Mouse (Mus musculus): ENCODE measurements at regions not wholly inside any gene's neighbourhood (a gene's known extent, or its start where the extent isn't known, plus 50 kb on each side); places are given as distances from the start of the nearest gene placed in this dataset.
A peak's percentile ranks its signal among the peaks of the same experiment; 100 is the strongest.

GRCm38 (mm10) chr13:97705926-97706325, 54.5 kb downstream of the Gm10260 start:
- no peak for DNase-seq (ENCODE audit: low spot score in 2 of 2)

- no peak for DNase-seq (ENCODE audit: low spot score in 2 of 2)
These were observed 55.9 kb downstream of the Gm10260 start for GRCm38 (mm10) chr13:97704541-97704940.

GRCm38 (mm10) chr13:97698967-97699366, 61.5 kb downstream of the Gm10260 start:
- no peak for DNase-seq (ENCODE audit: low spot score in 2 of 2)

- DNase-seq (ENCODE audit: low spot score in 2 of 2), result no peak
These were observed 62.1 kb downstream of the Gm10260 start for GRCm38 (mm10) chr13:97698317-97698716.

- DNase-seq (ENCODE audit: low spot score in 2 of 2), result no peak
These were observed 63.2 kb downstream of the Gm10260 start for GRCm38 (mm10) chr13:97697262-97697661.

- no peak for DNase-seq (ENCODE audit: low spot score in 2 of 2)
These were observed 65.4 kb downstream of the Gm10260 start for GRCm38 (mm10) chr13:97695022-97695421.

- no peak for DNase-seq (ENCODE audit: low spot score in 2 of 2)
These were observed 66.0 kb downstream of the Gm10260 start for GRCm38 (mm10) chr13:97694356-97694990.

- no peak for DNase-seq (ENCODE audit: low spot score in 2 of 2)
These were observed 72.0 kb downstream of the Gm10260 start for GRCm38 (mm10) chr13:97688310-97688886.

GRCm38 (mm10) chr13:97683836-97684235, 76.6 kb downstream of the Gm10260 start:
- DNase-seq (ENCODE audit: low spot score in 2 of 2), result no peak

- DNase-seq (ENCODE audit: low spot score in 2 of 2), result no peak
These were observed 79.0 kb downstream of the Gm10260 start for GRCm38 (mm10) chr13:97681228-97681987.

- DNase-seq (ENCODE audit: low spot score in 2 of 2), result no peak
These were observed 80.0 kb downstream of the Gm10260 start for GRCm38 (mm10) chr13:97680283-97680896.

GRCm38 (mm10) chr13:97678991-97679390, 81.4 kb downstream of the Gm10260 start:
- peak in 1 of 2 experiments; percentile 32 for DNase-seq (ENCODE audit: low spot score in 2 of 2)

- DNase-seq (ENCODE audit: low spot score in 2 of 2), result peak; percentile 24 to 49
These were observed 83.8 kb downstream of the Gm10260 start for GRCm38 (mm10) chr13:97676536-97677048.

GRCm38 (mm10) chr13:97673107-97673506, 87.3 kb downstream of the Gm10260 start:
- DNase-seq (ENCODE audit: low spot score in 2 of 2), result peak in 1 of 2 experiments; percentile 19

GRCm38 (mm10) chr13:97672038-97672675, 88.3 kb downstream of the Gm10260 start:
- DNase-seq (ENCODE audit: low spot score in 2 of 2), result peak in 1 of 2 experiments; percentile 28

- DNase-seq (ENCODE audit: low spot score in 2 of 2), result peak in 1 of 2 experiments; percentile 40
These were observed 91.1 kb downstream of the Gm10260 start for GRCm38 (mm10) chr13:97669366-97669765.

- no peak for DNase-seq (ENCODE audit: low spot score in 2 of 2)
These were observed 91.5 kb downstream of the Gm10260 start for GRCm38 (mm10) chr13:97668910-97669309.

- DNase-seq (ENCODE audit: low spot score in 2 of 2), result no peak
These were observed 93.1 kb downstream of the Gm10260 start for GRCm38 (mm10) chr13:97667313-97667712.

GRCm38 (mm10) chr13:97666761-97667160, 93.7 kb downstream of the Gm10260 start:
- DNase-seq (ENCODE audit: low spot score in 2 of 2), result no peak

- no peak for DNase-seq (ENCODE audit: low spot score in 2 of 2)
These were observed 95.2 kb downstream of the Gm10260 start for GRCm38 (mm10) chr13:97665226-97665625.

GRCm38 (mm10) chr13:97662741-97663140, 97.7 kb downstream of the Gm10260 start:
- peak in 1 of 2 experiments; percentile 50 for DNase-seq (ENCODE audit: low spot score in 2 of 2)

- no peak for DNase-seq (ENCODE audit: low spot score in 2 of 2)
These were observed 103.8 kb downstream of the Gm10260 start for GRCm38 (mm10) chr13:97656618-97657017.
